Mouse (Mus musculus) retina, adult 2 months (tissue): ENCODE measurements around the gene Gm10663.

ENCODE experiments used
- DNase-seq: peaks from one replicate; pipeline ENCODE4 v3.0.0-alpha.2; 2012; ENCODE audit warnings: low read depth, low spot score

Gm10663 gene

GRCm38 (mm10) chr8:65074733-65075132 is at the start of gene Gm10663:
Gene Gm10663 (plus strand): TSS chr8:65075033.
- DNase-seq, result no peak

DNA sequence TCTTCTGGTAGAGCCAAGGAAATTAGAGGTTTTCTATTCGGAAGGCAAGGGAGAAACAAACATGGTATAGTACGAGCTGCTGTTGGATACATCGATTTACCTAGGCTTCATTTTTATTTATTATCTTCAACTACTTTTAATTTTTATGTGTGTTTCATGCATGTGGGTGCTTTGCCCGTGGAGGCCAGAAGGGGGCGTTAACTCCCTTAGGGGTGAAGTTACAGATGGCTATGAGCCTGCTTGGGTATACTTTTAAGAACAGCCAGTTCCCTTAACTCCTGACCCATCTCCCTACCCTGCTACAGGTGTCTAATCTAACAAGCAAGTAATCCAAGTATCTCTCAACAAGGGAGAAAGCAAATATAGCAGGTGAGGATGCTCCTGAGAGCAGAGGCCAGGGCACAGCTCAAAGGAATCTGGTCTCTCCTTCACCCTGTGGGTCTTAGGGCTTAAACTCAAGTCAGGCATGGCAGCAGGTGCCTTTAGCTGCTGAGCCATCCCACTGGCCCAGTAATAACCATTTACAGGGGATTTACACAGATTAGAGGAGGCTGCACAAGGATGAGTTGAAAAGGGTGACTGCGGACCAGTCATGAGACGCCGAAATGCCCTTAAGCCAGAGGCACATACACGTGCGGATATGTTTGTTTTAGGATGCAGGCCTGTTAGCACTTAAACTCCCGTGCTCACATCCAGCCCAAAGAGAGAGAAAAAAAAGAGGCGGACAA is 45.7 kb upstream of the Gm10663 start:
- peak; percentile 41 for DNase-seq

- no peak for DNase-seq
These were observed 45.1 kb upstream of the Gm10663 start for GRCm38 (mm10) chr8:65029776-65030175.

DNA sequence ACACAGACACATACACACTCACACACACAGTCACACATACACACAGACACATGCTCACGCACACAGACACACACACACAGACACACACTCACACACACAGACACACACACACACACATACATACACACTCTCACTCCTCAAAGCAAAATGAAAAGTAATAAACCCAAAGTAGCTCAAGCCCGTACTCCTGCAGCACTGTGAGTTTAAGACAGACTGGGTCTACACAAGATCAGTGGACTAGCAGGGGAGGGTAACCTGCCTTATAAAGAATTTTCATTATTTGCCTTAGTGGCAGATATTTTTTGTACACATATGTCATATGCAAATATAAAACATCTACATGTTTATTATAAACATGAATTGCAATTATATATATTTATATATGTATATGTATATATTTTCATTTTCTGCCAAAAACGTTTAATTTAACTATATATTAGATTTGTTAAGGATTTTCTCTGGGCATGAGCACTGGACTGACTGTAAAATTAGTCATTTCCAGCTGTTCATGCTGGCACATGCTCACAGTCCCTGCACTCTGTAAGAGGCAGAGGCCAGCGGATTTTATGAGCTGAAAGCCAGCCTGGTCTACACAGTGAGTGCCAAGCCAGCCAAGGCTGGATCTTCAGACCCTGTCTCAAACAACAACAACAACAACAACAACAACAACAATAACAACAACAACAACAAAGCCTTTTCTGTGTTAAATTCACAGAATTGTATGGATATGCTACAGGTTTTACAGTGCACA is 43.9 kb upstream of the Gm10663 start:
- no peak for DNase-seq

DNA sequence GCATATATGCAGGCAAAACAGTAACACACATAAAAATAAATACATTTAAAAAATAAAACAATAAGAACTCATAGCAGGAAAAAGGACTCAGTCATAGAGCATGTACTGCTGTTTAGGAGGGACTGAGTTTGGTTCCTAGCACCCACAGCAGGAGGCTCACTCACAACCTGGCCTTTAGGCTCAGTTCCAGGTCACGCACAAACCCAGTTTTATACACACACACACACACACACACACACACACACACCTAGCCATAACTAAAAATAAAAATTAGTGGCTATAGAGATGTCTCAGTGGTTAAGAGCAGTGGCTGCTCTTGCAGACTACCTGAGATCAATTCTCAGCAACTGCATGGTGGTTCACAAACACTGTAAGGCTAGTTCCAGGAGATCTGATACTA is 42.7 kb upstream of the Gm10663 start:
- no peak for DNase-seq

GRCm38 (mm10) chr8:65033056-65033455 is 41.8 kb upstream of the Gm10663 start:
- DNase-seq, result no peak

- no peak for DNase-seq
These were observed 40.7 kb upstream of the Gm10663 start for GRCm38 (mm10) chr8:65034136-65034535.

GRCm38 (mm10) chr8:65037117-65037533 is 37.7 kb upstream of the Gm10663 start, which contains the start of gene Apela:
Gene Apela (minus strand): TSS chr8:65037336.
- no peak for DNase-seq

DNA sequence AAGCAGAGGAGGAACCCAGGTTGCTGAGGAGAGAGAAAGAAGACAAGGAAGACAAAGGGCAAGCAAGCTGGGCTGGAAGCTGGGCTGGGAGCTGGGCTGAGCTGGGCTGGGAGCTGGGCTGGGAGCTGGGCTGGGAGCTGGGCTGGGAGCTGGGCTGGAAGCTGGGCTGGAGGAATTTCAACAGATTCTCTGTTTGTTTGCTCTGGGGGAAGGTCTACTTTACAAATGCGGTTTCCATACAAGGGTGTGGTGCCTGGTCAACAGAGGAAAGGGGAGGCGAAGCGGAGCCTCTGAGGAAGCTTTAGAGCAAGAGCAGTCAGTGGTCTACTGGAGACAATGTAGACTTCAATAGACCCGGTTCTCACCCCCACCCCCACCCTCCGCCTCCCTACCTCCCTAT is 28.3 kb upstream of the Gm10663 start:
- DNase-seq, result no peak

DNA sequence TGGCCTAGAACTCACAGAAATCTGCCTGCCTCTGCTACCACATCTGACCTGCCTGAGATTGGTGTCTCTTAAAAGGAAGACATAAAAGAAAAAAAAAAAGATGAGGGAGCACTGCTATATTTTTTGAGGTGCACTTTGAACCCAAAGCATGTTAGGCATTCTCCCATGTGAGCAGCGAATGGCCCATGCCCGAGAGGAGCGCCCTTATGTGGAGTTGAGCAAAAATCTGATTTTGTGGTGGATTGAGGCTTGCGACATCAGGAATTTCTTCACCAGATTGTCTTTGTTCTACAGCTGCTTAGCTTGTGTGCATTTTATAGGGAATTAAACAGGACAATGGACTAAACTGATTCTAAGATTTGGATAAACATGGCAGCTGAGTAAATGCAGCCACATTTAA is 27.6 kb upstream of the Gm10663 start:
- no peak for DNase-seq

DNA sequence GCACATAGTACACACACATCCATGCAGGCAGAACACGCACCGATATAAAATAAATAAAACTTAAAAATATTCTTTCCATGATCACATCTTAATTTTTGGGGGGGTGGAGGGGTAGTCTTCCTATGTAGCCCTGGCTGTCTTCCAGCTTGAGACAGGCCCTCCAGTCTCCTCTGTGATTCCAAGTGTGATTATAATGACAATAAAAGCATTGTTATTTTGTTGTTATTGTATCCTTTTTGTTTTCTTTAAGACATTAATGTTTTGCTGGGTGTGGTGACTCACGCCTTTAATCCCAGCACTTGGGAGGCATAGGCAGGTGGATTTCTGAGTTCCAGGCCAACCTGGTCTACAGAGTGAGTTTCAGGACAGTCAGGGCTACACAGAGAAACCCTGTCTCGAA is 27.0 kb upstream of the Gm10663 start:
- DNase-seq, result no peak

GRCm38 (mm10) chr8:65053554-65053953 is 21.3 kb upstream of the Gm10663 start:
- DNase-seq, result no peak

DNA sequence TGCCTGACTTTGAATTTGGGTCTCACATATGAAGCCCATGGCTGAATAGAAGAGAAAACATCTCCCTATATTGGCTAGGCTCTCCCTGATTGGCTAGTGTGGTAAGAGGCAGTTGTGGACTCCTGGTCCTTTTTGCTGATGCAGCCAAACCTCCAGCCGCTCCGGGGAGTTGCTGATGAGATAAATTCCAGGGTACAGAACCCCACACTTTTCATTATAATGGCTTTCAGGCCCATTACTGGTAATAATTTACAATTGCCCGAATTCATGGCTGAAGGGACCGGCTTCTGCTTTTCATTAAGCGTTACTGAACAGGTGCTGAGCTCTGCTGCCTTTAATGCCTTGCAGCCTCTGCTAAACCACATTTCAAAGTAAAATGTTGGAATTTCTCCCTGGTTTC is 20.9 kb upstream of the Gm10663 start:
- DNase-seq, result no peak

- DNase-seq, result no peak
These were observed 18.1 kb upstream of the Gm10663 start for GRCm38 (mm10) chr8:65056722-65057121.

- no peak for DNase-seq
These were observed 12.6 kb upstream of the Gm10663 start for GRCm38 (mm10) chr8:65062195-65062594.

- DNase-seq, result no peak
These were observed 10.8 kb upstream of the Gm10663 start for GRCm38 (mm10) chr8:65064071-65064470.

DNA sequence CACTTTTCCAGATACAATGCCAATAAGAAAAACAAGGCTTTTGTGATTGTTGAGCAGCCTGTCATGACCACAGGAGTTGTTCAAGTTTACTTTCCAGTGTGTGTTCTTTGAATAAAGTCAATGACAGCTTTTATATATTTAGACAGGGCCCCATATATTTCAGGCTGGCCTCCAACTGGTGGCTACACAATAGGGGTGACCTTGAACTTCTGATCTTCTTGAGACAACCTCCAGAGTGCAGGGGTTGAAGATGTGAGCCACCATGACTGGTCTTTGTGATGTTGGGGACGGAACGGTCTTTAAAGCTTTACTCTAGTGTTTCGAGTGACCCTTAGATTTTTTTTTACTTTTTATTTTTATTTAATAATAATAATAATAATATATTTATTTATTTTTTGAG is 9.2 kb upstream of the Gm10663 start:
- no peak for DNase-seq

DNA sequence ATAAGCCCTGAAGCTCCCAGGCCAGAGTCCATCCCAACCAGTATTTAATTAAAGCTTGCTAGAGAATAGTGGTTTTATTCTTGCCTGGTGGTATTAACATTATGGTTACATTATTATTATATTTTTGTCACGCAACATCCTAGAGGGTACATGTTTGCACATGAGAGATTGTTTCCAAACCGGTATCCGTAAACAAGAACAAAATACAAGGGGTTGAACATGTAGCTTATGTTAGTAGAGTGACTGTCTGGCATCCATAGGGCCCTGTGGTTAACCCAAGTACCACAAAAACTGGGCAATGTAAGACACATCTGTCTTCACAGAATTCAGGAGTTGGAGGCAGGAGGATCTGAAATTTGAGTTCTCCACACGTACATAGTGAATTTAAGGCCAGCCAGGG is 7.8 kb upstream of the Gm10663 start:
- DNase-seq, result no peak

DNA sequence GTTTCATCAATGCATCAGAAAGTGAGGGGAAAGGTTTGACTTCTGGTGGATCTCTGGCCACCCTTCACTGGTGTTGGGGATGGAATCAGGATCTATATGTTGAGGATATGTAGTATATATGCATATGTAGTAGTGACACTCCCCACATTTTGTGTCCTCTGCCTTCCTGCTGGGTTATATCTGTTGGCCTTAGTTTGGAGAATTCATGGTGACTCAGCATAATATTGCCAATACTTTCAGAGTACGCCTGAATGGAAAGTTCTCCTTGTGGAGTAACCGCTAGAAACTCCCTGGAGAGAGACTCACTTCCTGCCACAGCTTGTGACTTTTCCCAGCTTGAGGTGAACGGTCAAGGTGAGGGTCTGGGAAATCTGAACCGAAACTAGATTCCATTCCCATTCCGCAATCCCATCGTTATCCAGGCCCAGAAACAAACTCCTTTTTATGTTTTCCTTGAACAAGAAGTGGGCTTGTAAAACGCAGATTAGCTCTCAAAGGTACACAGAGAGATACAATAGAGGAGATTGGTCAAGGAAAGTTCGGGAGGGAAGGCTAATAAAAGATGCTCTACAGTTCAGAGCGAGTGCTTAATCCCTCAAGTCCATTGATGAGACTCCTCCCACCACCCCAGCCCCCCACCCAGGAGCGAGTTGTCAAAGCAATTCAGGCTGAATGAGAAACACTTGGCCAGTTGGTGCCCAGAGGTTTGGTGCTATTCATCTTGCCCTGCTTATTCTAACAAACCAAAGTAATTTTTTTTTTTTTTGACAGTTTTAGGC is 7.0 kb upstream of the Gm10663 start:
- DNase-seq, result no peak

- DNase-seq, result no peak
These were observed 6.4 kb upstream of the Gm10663 start for GRCm38 (mm10) chr8:65068473-65068819.

DNA sequence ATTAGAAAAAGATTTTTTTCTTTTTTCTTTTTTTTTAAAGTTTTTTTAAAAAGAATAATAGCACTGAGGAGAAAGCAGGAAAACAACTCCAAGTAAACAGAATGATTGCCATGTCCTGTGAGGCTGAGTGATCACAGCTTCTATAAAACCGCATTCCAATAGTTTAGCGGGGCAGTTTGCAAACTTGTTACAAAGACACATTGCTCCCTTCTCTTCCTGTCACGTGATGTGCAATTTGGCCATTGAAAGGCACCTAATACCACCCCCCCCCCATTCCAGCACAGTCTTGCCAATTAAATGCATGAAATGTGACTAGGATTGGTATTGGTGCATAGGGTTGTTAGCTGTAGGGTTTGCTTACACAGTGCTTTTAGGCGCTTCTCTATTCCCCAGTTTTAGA is 3.8 kb upstream of the Gm10663 start:
- no peak for DNase-seq

DNA sequence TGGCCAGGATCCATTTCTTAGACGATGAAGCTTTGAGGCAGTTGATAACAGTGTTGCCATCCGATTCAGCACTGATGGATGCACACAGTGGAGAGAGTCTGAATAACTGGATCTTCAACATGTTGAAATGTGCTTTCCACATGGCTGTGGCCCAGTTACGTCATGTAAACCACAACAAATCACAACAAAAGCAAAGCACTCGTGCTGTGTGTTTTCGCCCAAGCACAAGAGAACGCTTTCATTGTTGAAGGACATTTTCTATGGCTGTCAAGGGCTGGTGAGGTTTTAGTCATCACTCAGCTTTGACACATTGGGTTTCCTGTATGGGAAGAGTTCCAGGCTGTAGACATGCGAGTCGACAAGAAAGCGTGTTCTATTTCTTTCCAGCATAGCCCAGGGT is 5.9 kb downstream of the Gm10663 start:
- no peak for DNase-seq

GRCm38 (mm10) chr8:65085680-65086079 is 10.8 kb downstream of the Gm10663 start:
- DNase-seq, result no peak
